Mouse (Mus musculus) liver, postnatal 0 days (tissue): ENCODE measurements around the gene Drosha.

Source experiments
- CTCF ChIP-seq: sonication (generic); IDR thresholded peaks from 2 replicates; pipeline ENCODE4 v1.5.1; 2016; ENCODE audit warnings: antibody characterized with exemption, low read depth
- EP300 ChIP-seq: IDR thresholded peaks from 2 replicates; pipeline ENCODE4 v1.6.1; 2016; ENCODE audit warnings: antibody characterized with exemption, low read depth, mild to moderate bottlenecking

DNA sequence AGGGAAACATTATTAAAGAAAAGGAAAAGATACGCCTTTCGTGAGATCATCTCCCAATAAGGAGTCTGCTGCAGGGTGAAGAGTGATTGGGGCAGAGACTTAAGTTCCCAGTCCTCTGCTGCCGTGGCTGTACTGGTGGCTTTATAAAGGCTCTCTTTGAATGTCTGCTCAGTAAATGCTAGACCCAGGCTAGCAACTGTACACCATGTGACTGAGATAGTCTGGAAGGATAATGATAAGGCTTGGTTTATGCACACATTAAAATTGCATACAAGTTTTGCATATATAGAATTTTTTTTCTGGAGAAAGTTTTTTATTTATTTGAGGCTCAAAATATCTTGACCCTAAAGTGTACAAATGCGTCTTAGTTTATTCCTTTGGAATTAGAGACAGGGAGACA is 63.7 kb downstream of the Drosha start:
- TF ChIP-seq EP300 (no peak), CTCF (no peak)
